Mouse (Mus musculus) MEL (cell line): ENCODE data around the gene Fkbp10. TPM values are rescaled to one million over a fixed set of nuclear protein-coding genes. Genes with fewer than 3 reads are reported as not detected.
A peak's percentile ranks its signal among the peaks of the same experiment; 100 is the strongest.

Experiments
- DNase-seq: peaks from one replicate; pipeline ENCODE4 v3.0.0; 2011; ENCODE audit warnings: low read depth, low spot score
- H3K27ac ChIP-seq: 2 replicates; pipeline ENCODE4 v1.5.1; 2012; ENCODE audit warnings: low read depth, mild to moderate bottlenecking, control low read depth, low read length, moderate library complexity; ENCODE audit not compliant: control insufficient read depth
- H3K27me3 ChIP-seq, 2 experiments: fragments of 150-350 bp in 1 of 2; sonication (generic) in 1 of 2; 2 replicates each; pipeline ENCODE4 v1.6.1; 2012; ENCODE audit warnings: low read length in 2 of 2, mild to moderate bottlenecking in 2 of 2, improper control_type of control experiment in 1 of 2, moderate library complexity in 1 of 2; ENCODE audit not compliant: insufficient read depth in 2 of 2, control insufficient read depth in 1 of 2
- H3K36me3 ChIP-seq, 2 experiments: 2 replicates each; pipeline ENCODE4 v1.6.1; 2012 to 2014; ENCODE audit warnings: low read length in 2 of 2, improper control_type of control experiment in 1 of 2, inconsistent platforms in 1 of 2, mild to moderate bottlenecking in 1 of 2; ENCODE audit not compliant: insufficient read depth in 2 of 2, control insufficient read depth in 1 of 2
- H3K4me1 ChIP-seq, 2 experiments: fragments of 150-350 bp in 1 of 2; sonication (generic) in 1 of 2; 2 replicates each; pipeline ENCODE4 v1.6.1; 2012; ENCODE audit warnings: low read length in 2 of 2, improper control_type of control experiment in 1 of 2, mild to moderate bottlenecking in 1 of 2; ENCODE audit not compliant: insufficient read depth in 2 of 2, control insufficient read depth in 1 of 2
- H3K4me3 ChIP-seq, 2 experiments: fragments of 150-350 bp in 1 of 2; sonication (generic) in 1 of 2; 2 replicates each; pipeline ENCODE4 v1.5.1; 2012; ENCODE audit warnings: low read depth in 2 of 2, low read length in 2 of 2, mild to moderate bottlenecking in 2 of 2, moderate library complexity in 2 of 2, control low read depth in 1 of 2, improper control_type of control experiment in 1 of 2; ENCODE audit not compliant: control insufficient read depth in 1 of 2, insufficient read depth in 1 of 2
- H3K79me2 ChIP-seq: 2 replicates; pipeline ENCODE4 v1.6.1; 2012; ENCODE audit warnings: mild to moderate bottlenecking, low read length, moderate library complexity; ENCODE audit not compliant: control insufficient read depth, poor library complexity, insufficient read depth
- H3K9ac ChIP-seq: 2 replicates; pipeline ENCODE4 v1.6.1; 2012; ENCODE audit warnings: low read depth, mild to moderate bottlenecking, control low read depth, low read length, moderate library complexity; ENCODE audit not compliant: control insufficient read depth, poor library complexity, severe bottlenecking
- H3K9me3 ChIP-seq: fragments of 150-350 bp; sonication (generic); replicated peaks from 2 replicates; pipeline ENCODE4 v1.6.1; 2012; ENCODE audit warnings: mild to moderate bottlenecking, low read length, improper control_type of control experiment, moderate library complexity; ENCODE audit not compliant: insufficient read depth
- CHD1 ChIP-seq: IDR thresholded peaks from 2 replicates; pipeline ENCODE4 v1.6.1; 2012; ENCODE audit warnings: low read depth, mild to moderate bottlenecking, inconsistent platforms, low read length, improper control_type of control experiment
- CHD2 ChIP-seq: IDR thresholded peaks from 2 replicates; pipeline ENCODE4 v1.6.1; 2011; ENCODE audit warnings: low read length, improper control_type of control experiment
- CTCF ChIP-seq, 3 experiments: IDR thresholded peaks in 2 of 3; conservative IDR thresholded peaks in 1 of 3; 2 replicates each; pipeline ENCODE4 v1.5.1; 2011 to 2012; ENCODE audit warnings: low read length in 3 of 3, low read depth in 2 of 3, mild to moderate bottlenecking in 2 of 3, improper control_type of control experiment in 1 of 3, inconsistent platforms in 1 of 3, mixed read lengths in 1 of 3, moderate library complexity in 1 of 3; ENCODE audit not compliant: control insufficient read depth in 1 of 3, insufficient read depth in 1 of 3, poor library complexity in 1 of 3, severe bottlenecking in 1 of 3
- ELF1 ChIP-seq: IDR thresholded peaks from 2 replicates; pipeline ENCODE4 v1.6.1; 2014; ENCODE audit warnings: low read depth, mild to moderate bottlenecking, inconsistent platforms, low read length, improper control_type of control experiment, moderate library complexity
- ETS1 ChIP-seq: IDR thresholded peaks from 2 replicates; pipeline ENCODE4 v1.6.1; 2012; ENCODE audit warnings: low read depth, mild to moderate bottlenecking, inconsistent platforms, low read length, improper control_type of control experiment, moderate library complexity
- GABPA ChIP-seq: IDR thresholded peaks from 2 replicates; pipeline ENCODE4 v1.6.1; 2012; ENCODE audit warnings: low read depth, mild to moderate bottlenecking, inconsistent platforms, low read length, improper control_type of control experiment, moderate library complexity
- HCFC1 ChIP-seq: IDR thresholded peaks from 2 replicates; pipeline ENCODE4 v1.6.1; 2012; ENCODE audit warnings: low read depth, mild to moderate bottlenecking, inconsistent platforms, low read length, improper control_type of control experiment, moderate library complexity
- JUND ChIP-seq: IDR thresholded peaks from 2 replicates; pipeline ENCODE4 v1.6.1; 2011; ENCODE audit warnings: low read depth, mild to moderate bottlenecking, improper control_type of control experiment, low read length
- KAT2A ChIP-seq: conservative IDR thresholded peaks from 2 replicates; pipeline ENCODE4 v1.6.1; 2012; ENCODE audit warnings: low read depth, low read length, improper control_type of control experiment, inconsistent platforms
- MAFK ChIP-seq: IDR thresholded peaks from 2 replicates; pipeline ENCODE4 v1.6.1; 2011; ENCODE audit warnings: low read depth, mild to moderate bottlenecking, low read length, improper control_type of control experiment, borderline replicate concordance
- MAX ChIP-seq: IDR thresholded peaks from 2 replicates; pipeline ENCODE4 v1.6.1; 2011; ENCODE audit warnings: low read length, improper control_type of control experiment
- MAZ ChIP-seq: IDR thresholded peaks from 2 replicates; pipeline ENCODE4 v1.6.1; 2012; ENCODE audit warnings: low read depth, mild to moderate bottlenecking, inconsistent platforms, low read length, improper control_type of control experiment
- MXI1 ChIP-seq: IDR thresholded peaks from 2 replicates; pipeline ENCODE4 v1.6.1; 2011; ENCODE audit warnings: mild to moderate bottlenecking, low read depth, low read length, improper control_type of control experiment
- NRF1 ChIP-seq: IDR thresholded peaks from 2 replicates; pipeline ENCODE4 v1.6.1; 2014; ENCODE audit warnings: low read depth, mild to moderate bottlenecking, inconsistent platforms, low read length, improper control_type of control experiment, moderate library complexity; ENCODE audit not compliant: poor library complexity, insufficient read depth, severe bottlenecking
- POLR2A ChIP-seq, 2 experiments: IDR thresholded peaks; 2 replicates each; pipeline ENCODE4 v1.6.1; 2011 to 2012; ENCODE audit warnings: low read length in 2 of 2, mild to moderate bottlenecking in 2 of 2, control low read depth in 1 of 2, improper control_type of control experiment in 1 of 2, low read depth in 1 of 2, moderate library complexity in 1 of 2; ENCODE audit not compliant: control insufficient read depth in 1 of 2, insufficient read depth in 1 of 2, poor library complexity in 1 of 2
- POLR2AphosphoS2 ChIP-seq: IDR thresholded peaks from 2 replicates; pipeline ENCODE4 v1.6.1; 2011; ENCODE audit warnings: low read length, improper control_type of control experiment
- POLR2AphosphoS5 ChIP-seq: IDR thresholded peaks from 2 replicates; pipeline ENCODE4 v1.6.1; 2012; ENCODE audit warnings: low read depth, borderline replicate concordance, mild to moderate bottlenecking, inconsistent platforms, low read length, moderate library complexity, mixed read lengths
- RCOR1 ChIP-seq: IDR thresholded peaks from 2 replicates; pipeline ENCODE4 v1.6.1; 2012; ENCODE audit warnings: low read depth, mild to moderate bottlenecking, inconsistent platforms, low read length, improper control_type of control experiment
- SIN3A ChIP-seq: IDR thresholded peaks from 2 replicates; pipeline ENCODE4 v1.6.1; 2012; ENCODE audit warnings: low read length, improper control_type of control experiment, inconsistent platforms
- TBP ChIP-seq: IDR thresholded peaks from 2 replicates; pipeline ENCODE4 v1.8.0; 2011; ENCODE audit warnings: low read depth, low read length, improper control_type of control experiment
- UBTF ChIP-seq: IDR thresholded peaks from 2 replicates; pipeline ENCODE4 v1.6.1; 2012; ENCODE audit warnings: low read depth, mild to moderate bottlenecking, inconsistent platforms, low read length, improper control_type of control experiment, moderate library complexity, borderline replicate concordance; ENCODE audit not compliant: insufficient read depth
- USF1 ChIP-seq: IDR thresholded peaks from 2 replicates; pipeline ENCODE4 v1.6.1; 2014; ENCODE audit warnings: low read depth, mild to moderate bottlenecking, inconsistent platforms, low read length, improper control_type of control experiment, moderate library complexity
- ZC3H11A ChIP-seq: IDR thresholded peaks from 2 replicates; pipeline ENCODE4 v1.6.1; 2012; ENCODE audit warnings: low read depth, mild to moderate bottlenecking, inconsistent platforms, low read length, improper control_type of control experiment
- ZMIZ1 ChIP-seq: IDR thresholded peaks from 2 replicates; pipeline ENCODE4 v1.6.1; 2012; ENCODE audit warnings: low read depth, mild to moderate bottlenecking, inconsistent platforms, low read length, improper control_type of control experiment, moderate library complexity
- polyA plus RNA-seq, 2 experiments: library from polyadenylated mRNA; stranded (reverse) in 1 of 2; unstranded in 1 of 2; fragments of >175 nt in 1 of 2; fragments of >200 nt in 1 of 2; gene quantifications; 2 replicates each; pipeline versions ENCODE4 v1.2.1 to v1.2.4; 2012; ENCODE audit warnings: low replicate concordance in 2 of 2, low read depth in 1 of 2; ENCODE audit not compliant: insufficient read length in 2 of 2, insufficient read depth in 1 of 2, missing spikeins in 1 of 2
- total RNA-seq: library from RNA; depleted of rRNA; stranded (reverse); fragments of 300-350 nt; gene quantifications from 2 replicates; pipeline ENCODE4 v1.2.3, GENCODE M21; 2012

Fkbp10 gene
- total and polyA plus RNA-seq, 3 experiments, result 0.19 to 0.28 TPM; not detected in 1

- H3K9ac ChIP-seq, result peak within 1 kb of the TSS; percentile 67
- no peaks in the 10 kb centered on the region for H3K27me3 ChIP-seq
- TF ChIP-seq NRF1, result 0 out of 2 replicates have a peak, but pooled peaks have one; percentile 6
- no peak; the same call in 1 of the 2 replicates for TF ChIP-seq KAT2A
- TF ChIP-seq CHD1, result no peak
- no peak; the same call in 1 of the 2 replicates for TF ChIP-seq GABPA
- peak; percentile 70 for TF ChIP-seq TBP
- 0 out of 2 replicates have a peak, but pooled peaks have one; percentile 29 for TF ChIP-seq MAX
- TF ChIP-seq ELF1, result peak; percentile 33; the same call in 1 of the 2 replicates
- TF ChIP-seq CTCF (IDR thresholded peaks at IDR 0.05 in 2 of 3, conservative IDR thresholded peaks at IDR 0.05 in 1 of 3; ENCODE audit: control insufficient read depth in 1 of 3, insufficient read depth in 1 of 3, low read depth in 2 of 3, low read length in 3 of 3, poor library complexity in 1 of 3, severe bottlenecking in 1 of 3), result 0 out of 6 replicates have a peak, but pooled peaks of 1 of the 3 experiments have one; percentile 2
- TF ChIP-seq MXI1, result 0 out of 2 replicates have a peak, but pooled peaks have one; percentile 55
- TF ChIP-seq POLR2AphosphoS5, result no peak
- peak; percentile 50; the same call in 1 of the 2 replicates for TF ChIP-seq USF1
- peak; percentile 65 for TF ChIP-seq SIN3A
- TF ChIP-seq UBTF, result peak; percentile 89; the same call in 1 of the 2 replicates
- no peak for TF ChIP-seq ZC3H11A
- no peak for TF ChIP-seq ETS1
- TF ChIP-seq POLR2A (IDR thresholded peaks at IDR 0.05; ENCODE audit: control insufficient read depth in 1 of 2, insufficient read depth in 1 of 2, low read depth in 1 of 2, low read length in 2 of 2, poor library complexity in 1 of 2), result peak; percentile 68 to 76; a peak in 3 of 4 replicates
- no peak for TF ChIP-seq POLR2AphosphoS2
- peak; percentile 79; the same call in 1 of the 2 replicates for TF ChIP-seq MAZ
- TF ChIP-seq MAFK, result no peak
- no peak for TF ChIP-seq RCOR1
- peak; percentile 87 for TF ChIP-seq CHD2
- TF ChIP-seq ZMIZ1, result no peak
- TF ChIP-seq HCFC1, result peak; percentile 69; the same call in 1 of the 2 replicates
- TF ChIP-seq JUND, result no peak
- H3K27ac ChIP-seq, result no peak within 1 kb of the TSS
- peaks cover 20 to 74% of the 10 kb centered on the region in 2 experiments for H3K4me1 ChIP-seq
- no peaks in the 10 kb centered on the region for H3K79me2 ChIP-seq
- peak within 1 kb of the TSS; percentile 43 to 74 for H3K4me3 ChIP-seq
- DNase-seq, result peak; percentile 100
- peaks cover 0 to 39% of the 10 kb centered on the region in 2 experiments; a peak in 2 of 4 replicates for H3K36me3 ChIP-seq
- H3K9me3 ChIP-seq, result no peaks in the 10 kb centered on the region
Measured at GRCm38 (mm10) chr11:100397600-100398389, 17.7 kb upstream of the Fkbp10 start, which contains the start of gene Jup. Gene Jup (minus strand): TSS chr11:100397763.
